ENCODE assay signal across 8 mouse cellular contexts in the genomic region with DNA sequence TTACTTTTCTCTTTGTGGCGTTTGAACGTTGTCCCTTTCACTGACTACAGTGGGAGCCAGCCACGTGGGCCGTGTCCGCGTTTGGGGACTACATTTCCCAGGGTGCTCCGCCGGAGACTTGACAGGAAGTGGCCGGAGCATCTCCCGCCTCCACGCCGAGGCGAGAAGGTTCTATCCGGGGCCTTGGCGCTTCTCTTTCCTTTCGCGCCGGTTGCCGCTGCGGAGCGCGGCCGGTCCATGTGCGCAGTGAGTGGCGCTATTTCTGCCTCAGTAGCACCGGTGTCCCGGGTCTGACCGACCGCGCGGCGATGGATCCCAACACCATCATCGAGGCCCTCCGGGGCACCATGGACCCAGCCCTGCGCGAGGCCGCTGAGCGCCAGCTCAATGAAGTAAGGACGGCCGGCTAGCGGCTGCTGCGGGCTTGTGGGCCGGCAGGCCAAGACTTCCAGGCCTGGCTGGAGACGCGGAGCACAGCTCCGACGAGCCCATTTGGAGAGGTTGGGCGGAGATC. TPM values are rescaled to one million over a fixed set of nuclear protein-coding genes. Genes with fewer than 3 reads are reported as not detected.
DNase-seq lines count a peak whose midpoint lies in the region; ATAC-seq lines count a peak whose summit lies in the region.

A gene (plus strand): TSS at position 158 of the 514 bp plus-strand sequence.

- H3K9me3 ChIP-seq in hindbrain, embryonic 16.5 days (ENCODE audit: control insufficient read depth, low read length), result no peaks in the 10 kb centered on the region

- WGBS in hindbrain, embryonic 16.5 days, result under 1% methylated on average over 48 of the region's 48 CpGs
- under 1% methylated on average over 48 of the region's 48 CpGs for WGBS in macrophage (ENCODE audit: missing documents)

- DNase-seq in T-cell, adult 2 months (ENCODE audit: low spot score), result peak; percentile 88
- DNase-seq in cerebellum, postnatal 36 days, result peak; percentile 91
- peak; percentile 96 for DNase-seq in gastrocnemius, adult 18-20 months (ENCODE audit: low spot score)
- peak; percentile 93 to 95 for DNase-seq in left cerebral cortex, adult 18-20 months (ENCODE audit: low spot score in 2 of 2)
- DNase-seq in right cerebral cortex, adult 18-20 months, result peak; percentile 95
- peak; percentile 81 for DNase-seq in urinary bladder, postnatal 10 days (ENCODE audit: low spot score)

- H3K27me3 ChIP-seq in hindbrain, embryonic 16.5 days (replicated peaks; ENCODE audit: control insufficient read depth, insufficient read depth, low read length), result no peaks in the 10 kb centered on the region

- peak within 1 kb of the TSS; percentile 89 for H3K27ac ChIP-seq in hindbrain, embryonic 16.5 days (ENCODE audit: low read depth, low read length)
- peak within 1 kb of the TSS; percentile 19; the same call in 1 of the 2 replicates for H3K27ac ChIP-seq in macrophage

- H3K4me2 ChIP-seq in hindbrain, embryonic 16.5 days (ENCODE audit: low read length), result peak within 1 kb of the TSS; percentile 77

- peaks cover 7% of the 10 kb centered on the region for H3K4me1 ChIP-seq in hindbrain, embryonic 16.5 days (ENCODE audit: control insufficient read depth, insufficient read depth, low read depth, low read length)

- H3K79me2 ChIP-seq in macrophage (ENCODE audit: inconsistent target), result peaks cover 46% of the 10 kb centered on the region

- no peaks in the 10 kb centered on the region for H3K36me3 ChIP-seq in hindbrain, embryonic 16.5 days (ENCODE audit: control insufficient read depth, insufficient read depth, low read length)
- no peaks in the 10 kb centered on the region for H3K36me3 ChIP-seq in macrophage (ENCODE audit: inconsistent target)

- peak within 1 kb of the TSS; percentile 89 for H3K4me3 ChIP-seq in hindbrain, embryonic 16.5 days (ENCODE audit: low read length)
- peak within 1 kb of the TSS; percentile 86 for H3K4me3 ChIP-seq in macrophage (ENCODE audit: inconsistent target)

- ATAC-seq in hindbrain, embryonic 16.5 days, result peak; percentile 99

- peak within 1 kb of the TSS; percentile 97 for H3K9ac ChIP-seq in hindbrain, embryonic 16.5 days (ENCODE audit: low read depth, low read length)

RNA-seq across cellular contexts. Expression of the gene that starts here (rescaled TPM):
- total RNA-seq in gastrocnemius, adult 18-20 months (2021), result 10 to 100 TPM; 88.3 to 92.0 TPM
- polyA plus RNA-seq in hindbrain, embryonic 16.5 days (2015; fragmentation: Nextera tagmentation; extraction: Ambion mirVana), result 42.6 and 50.0 TPM in 2 replicates
- 100 to 1,000 TPM in 1 of 2 experiments, 10 to 100 TPM in 1; 98.4 to 106 TPM for total RNA-seq in left cerebral cortex, adult 18-20 months (2021)
- 10 to 100 TPM; 42.8 to 90.2 (median 70.0) TPM for total RNA-seq in macrophage (2018; cell fraction: chromatin; rRNA removed)
- 10 to 100 TPM; 41.7 to 64.7 (median 54.8) TPM for total RNA-seq in macrophage (2018; cell fraction: cytosol; rRNA removed)
- 100 to 1,000 TPM in 3 of 26 experiments, 10 to 100 TPM in 23; 44.1 to 124 (median 60.1) TPM for total RNA-seq in macrophage (2018; cell fraction: nucleus; rRNA removed)
- polyA plus RNA-seq in macrophage (2018), result 47.4 to 71.0 TPM (median 47.9 TPM) in 3 replicates

Comparison
In these comparisons a context has a peak if more than half of its experiments do, and no peak if none do; other contexts are left out.
1. Peak in every context shown above with its lines: DNase-seq, ATAC-seq, H3K4me3 ChIP-seq and H3K27ac ChIP-seq.